Mouse (Mus musculus) fat pad, adult 2 months (tissue): ENCODE measurements around the gene Knstrn.

ENCODE experiments used
- DNase-seq: peaks from one replicate; pipeline ENCODE4 v3.0.0-alpha.2; 2011; ENCODE audit warnings: low read depth, low spot score; ENCODE audit errors: extremely low read depth

The Knstrn gene

GRCm38 (mm10) chr2:118899981-118900825 is 86.4 kb downstream of the Knstrn start, which contains the start of gene Bahd1:
TSS of gene Bahd1 (plus strand) at chr2:118900377.
- DNase-seq: no peak

- DNase-seq: no peak
These were observed 87.0 kb downstream of the Knstrn start for GRCm38 (mm10) chr2:118900826-118901140.

- DNase-seq: peak; percentile 16
These were observed 87.6 kb downstream of the Knstrn start for GRCm38 (mm10) chr2:118901175-118902031.

- DNase-seq: no peak
These were observed 88.5 kb downstream of the Knstrn start for GRCm38 (mm10) chr2:118902051-118903025.

- DNase-seq: no peak
These were observed 89.5 kb downstream of the Knstrn start for GRCm38 (mm10) chr2:118903333-118903741.
